Mouse (Mus musculus): ENCODE data around the gene Znrf1. TPM values are rescaled to one million over a fixed set of nuclear protein-coding genes. Genes with fewer than 3 reads are reported as not detected.

The Znrf1 gene
- polyA plus RNA-seq, 1 experiment, result 57.0 TPM

- no peak for DNase-seq (ENCODE audit: low read depth)
Observed at GRCm38 (mm10) chr8:111533503-111533902, 2.4 kb upstream of the Znrf1 start.

DNA sequence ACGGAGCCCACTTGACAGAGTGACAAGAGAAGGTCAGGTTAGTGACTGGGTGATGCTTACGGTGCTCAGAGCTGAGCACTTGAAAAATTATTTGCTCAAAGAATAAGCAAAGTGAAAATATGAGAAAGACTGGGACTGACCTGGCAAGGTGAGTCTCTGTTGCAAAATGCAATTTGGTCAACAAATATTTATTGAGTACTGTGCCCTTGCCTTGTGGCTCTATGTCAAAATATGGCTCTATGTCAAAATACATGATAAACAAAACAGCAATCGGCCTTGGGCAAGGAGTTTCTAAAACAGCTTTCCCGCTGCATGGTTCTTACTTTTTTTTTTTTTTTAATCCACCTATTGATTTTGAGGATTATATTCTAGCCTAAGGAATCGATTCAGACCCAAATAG is 406 bp upstream of the Znrf1 start:
- DNase-seq (ENCODE audit: low read depth), result no peak

GRCm38 (mm10) chr8:111536978-111537764 is 1.3 kb downstream of the Znrf1 start:
- no peak for DNase-seq (ENCODE audit: low read depth)

- DNase-seq (ENCODE audit: low read depth), result no peak
Observed at GRCm38 (mm10) chr8:111537765-111538158, 1.9 kb downstream of the Znrf1 start.

DNA sequence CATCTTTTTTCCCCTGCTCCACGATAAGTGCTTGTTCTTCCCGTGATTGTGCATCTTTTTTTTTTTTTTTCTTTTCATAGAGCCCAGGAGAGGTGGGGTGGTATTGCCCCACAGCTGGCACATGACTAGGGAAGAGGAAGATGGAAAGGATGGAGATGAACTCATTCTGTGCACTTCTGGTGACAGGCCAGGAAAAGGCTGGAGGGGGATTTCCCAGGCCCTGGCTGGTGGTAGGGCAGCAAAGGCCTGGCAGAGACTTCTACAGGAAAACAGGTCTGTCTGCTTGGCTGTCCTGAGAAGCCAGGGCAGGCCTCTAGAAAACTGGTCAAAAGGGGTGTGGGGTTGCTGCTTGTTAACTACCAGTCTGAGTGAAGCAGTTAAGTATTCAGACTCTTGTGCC is 2.3 kb downstream of the Znrf1 start:
- no peak for DNase-seq (ENCODE audit: low read depth)

GRCm38 (mm10) chr8:111539422-111540076 is 3.7 kb downstream of the Znrf1 start:
- no peak for DNase-seq (ENCODE audit: low read depth)

DNA sequence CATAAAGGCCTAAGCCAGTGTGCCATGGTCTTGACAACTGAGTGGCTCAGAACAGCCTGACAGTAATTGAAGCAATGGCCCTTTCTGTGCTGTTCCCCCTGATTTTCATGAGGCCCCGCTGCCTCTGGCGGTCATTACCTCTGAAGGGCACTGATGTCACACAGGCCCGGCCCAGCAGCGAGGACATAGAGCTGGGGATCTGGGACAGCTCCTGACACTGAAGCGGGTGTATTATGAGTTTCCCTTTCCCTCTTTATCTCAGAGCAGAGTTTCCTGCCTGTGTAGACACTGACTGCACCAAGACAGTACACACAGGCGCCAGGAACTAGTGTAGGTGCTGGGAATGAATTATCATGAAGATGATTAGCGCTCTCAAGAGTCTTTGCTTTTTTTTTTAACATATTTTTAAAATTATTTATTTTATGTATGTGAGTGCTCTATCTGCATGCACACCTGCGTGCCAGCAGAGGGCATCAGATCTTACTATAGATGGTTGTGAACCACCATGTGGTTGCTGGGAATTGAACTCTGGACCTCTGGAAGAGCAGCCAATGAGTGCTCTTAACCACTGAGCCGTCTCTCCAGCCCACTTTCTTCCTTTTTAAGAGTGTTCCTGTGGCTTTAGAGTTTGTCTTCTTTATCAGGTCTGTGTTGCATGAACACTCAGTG is 7.9 kb downstream of the Znrf1 start:
- DNase-seq (ENCODE audit: low read depth), result no peak

DNA sequence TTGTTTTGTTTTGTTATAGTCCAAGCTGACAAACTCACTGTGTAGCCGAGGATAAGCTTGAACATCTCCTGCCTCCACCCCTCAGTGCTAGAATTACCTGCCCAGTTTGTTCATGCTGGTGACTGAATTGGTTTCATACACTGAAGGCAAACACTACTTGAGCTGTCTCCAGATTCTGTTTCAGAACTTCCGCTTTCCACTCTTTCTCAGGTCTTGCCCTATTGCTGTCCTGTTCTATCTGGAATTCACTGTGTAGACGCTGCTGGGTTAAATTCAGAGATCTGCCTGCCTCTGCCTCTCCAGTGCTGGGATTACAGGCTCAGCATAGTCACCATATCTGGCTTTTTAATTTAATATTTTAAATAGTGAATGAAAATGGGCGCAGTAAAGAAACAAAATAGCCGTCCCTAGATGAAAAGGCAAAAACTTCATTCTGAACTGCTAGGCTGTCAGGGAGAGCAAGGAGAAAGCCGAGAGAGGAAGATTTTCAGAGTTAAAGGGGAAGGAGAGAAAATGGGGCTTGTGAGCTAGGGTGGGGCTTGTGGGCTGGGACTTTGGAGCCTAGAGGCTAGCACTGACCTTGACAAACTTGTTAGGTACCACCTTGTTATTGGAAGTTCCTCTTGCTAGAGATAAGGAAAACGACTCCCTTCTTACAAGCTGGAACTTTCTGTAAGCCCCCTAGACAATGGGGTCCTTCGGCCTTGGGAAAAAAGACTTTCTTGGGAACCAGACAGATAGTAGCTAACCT is 9.7 kb downstream of the Znrf1 start:
- DNase-seq (ENCODE audit: low read depth), result no peak

- no peak for DNase-seq (ENCODE audit: low read depth)
Observed at GRCm38 (mm10) chr8:111547144-111547543, 11.2 kb downstream of the Znrf1 start.

DNA sequence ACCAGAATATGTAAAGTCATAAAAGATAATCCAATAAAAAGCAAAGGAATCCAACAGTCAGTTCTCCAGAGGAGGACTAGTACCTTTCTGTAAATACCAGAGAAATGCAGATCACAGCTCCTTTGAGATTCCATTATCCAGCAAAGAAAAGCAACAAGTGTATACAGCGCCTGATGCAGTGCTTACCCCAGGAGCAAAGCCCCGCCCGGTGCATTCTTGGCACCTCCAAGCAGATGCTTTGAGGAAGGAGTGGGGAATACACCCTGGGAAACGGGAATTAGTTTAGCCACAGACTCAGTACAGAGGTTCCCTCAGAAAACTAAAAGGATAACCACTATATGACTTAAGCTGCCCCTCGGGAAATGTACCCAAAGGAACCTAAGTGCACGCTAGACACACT is 12.3 kb downstream of the Znrf1 start:
- no peak for DNase-seq (ENCODE audit: low read depth)

- no peak for DNase-seq (ENCODE audit: low read depth)
Observed at GRCm38 (mm10) chr8:111550002-111550870, 14.3 kb downstream of the Znrf1 start.

- DNase-seq (ENCODE audit: low read depth), result no peak
Observed at GRCm38 (mm10) chr8:111551511-111552130, 15.7 kb downstream of the Znrf1 start.

- DNase-seq (ENCODE audit: low read depth), result no peak
Observed at GRCm38 (mm10) chr8:111561824-111562223, 25.9 kb downstream of the Znrf1 start.

GRCm38 (mm10) chr8:111562274-111562803 is 26.4 kb downstream of the Znrf1 start:
- DNase-seq (ENCODE audit: low read depth), result no peak

GRCm38 (mm10) chr8:111563075-111563474 is 27.2 kb downstream of the Znrf1 start:
- no peak for DNase-seq (ENCODE audit: low read depth)

DNA sequence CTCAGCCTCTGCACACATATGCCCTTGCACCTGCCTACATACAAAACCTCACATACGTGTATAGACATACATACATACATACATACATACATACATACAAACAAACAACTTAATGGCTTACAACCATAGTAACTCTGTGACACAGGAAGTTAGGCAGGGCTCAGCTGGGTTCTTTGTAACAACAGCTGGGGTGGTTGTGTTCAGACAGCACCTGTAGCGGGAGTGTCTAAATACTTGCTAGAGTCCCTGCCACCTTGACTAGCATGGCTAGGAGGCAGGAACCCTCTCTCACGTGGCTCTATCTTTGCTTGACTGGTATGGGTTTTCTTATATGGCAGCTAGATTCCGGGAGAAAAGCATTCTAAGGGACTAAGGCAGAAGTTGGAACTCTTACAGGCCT is 27.8 kb downstream of the Znrf1 start:
- DNase-seq (ENCODE audit: low read depth), result no peak

DNA sequence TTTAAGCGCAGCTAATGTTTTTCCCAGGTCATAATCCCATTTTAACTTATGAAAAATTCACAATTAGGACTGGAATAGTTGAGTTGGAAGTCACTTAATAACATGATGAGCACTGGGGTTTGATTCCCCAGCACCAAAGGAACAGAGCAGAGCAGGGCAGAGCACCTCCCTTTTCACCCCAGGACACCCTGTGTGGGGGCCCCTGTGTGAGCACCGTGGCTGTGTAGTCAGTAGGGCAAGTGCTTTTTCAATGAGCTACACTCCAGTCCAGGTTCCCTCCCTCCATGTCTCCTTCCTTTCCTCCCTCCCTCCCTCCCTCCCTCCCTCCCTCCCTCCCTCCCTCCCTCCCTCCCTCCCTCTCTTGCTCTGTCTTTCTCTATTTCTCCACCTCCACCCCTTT is 28.2 kb downstream of the Znrf1 start:
- no peak for DNase-seq (ENCODE audit: low read depth)

DNA sequence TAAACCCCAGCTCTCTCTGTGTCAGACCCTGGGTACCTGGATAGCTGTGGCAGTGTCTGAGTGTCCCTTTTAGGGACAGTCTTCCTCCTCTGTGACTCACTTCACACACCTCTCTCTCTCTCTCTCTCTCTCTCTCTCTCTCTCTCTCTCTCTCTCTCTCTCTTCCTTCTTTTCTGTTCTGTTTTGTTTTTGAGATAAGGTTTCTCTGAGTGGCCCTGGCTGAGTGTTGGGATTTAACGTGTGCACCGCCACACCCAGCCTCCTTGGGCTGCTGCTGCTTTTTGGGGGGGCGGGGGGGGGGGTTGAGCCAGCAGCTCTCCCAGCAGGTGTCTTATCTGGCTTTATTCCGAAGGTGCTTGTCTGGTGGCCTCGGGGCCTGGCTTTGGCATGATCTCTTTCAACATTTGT is 29.9 kb downstream of the Znrf1 start:
- no peak for DNase-seq (ENCODE audit: low read depth)

DNA sequence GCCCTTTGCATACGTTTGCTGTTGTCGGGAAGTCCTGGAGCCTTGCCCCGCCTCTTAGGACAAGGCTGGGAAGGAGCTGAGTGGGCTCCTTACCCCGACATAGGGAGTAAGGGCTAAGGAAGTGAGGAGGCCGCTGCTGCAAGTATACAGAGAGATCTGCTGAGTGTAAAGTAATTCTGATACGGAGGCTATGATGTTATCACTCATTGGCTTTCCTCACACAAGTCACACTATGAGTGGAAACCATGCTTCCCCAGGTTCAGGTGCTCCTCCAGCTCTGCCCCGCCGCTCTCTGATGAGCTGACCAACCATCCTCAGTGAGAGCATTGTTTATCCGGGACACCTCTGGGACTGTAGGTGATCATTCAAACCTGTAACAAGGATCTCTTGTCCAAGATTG is 30.4 kb downstream of the Znrf1 start:
- DNase-seq (ENCODE audit: low read depth), result no peak

- no peak for DNase-seq (ENCODE audit: low read depth)
Observed at GRCm38 (mm10) chr8:111567571-111567970, 31.7 kb downstream of the Znrf1 start.
